Mouse (Mus musculus): ENCODE measurements around the gene Zfp563. TPM values are rescaled to one million over a fixed set of nuclear protein-coding genes. Genes with fewer than 3 reads are reported as not detected.

Zfp563 gene
- polyA plus RNA-seq, 1 experiment from 2014 or later: 30.1 TPM

GRCm38 (mm10) chr17:33139261-33139820 is 50.2 kb downstream of the Zfp563 start, which contains the start of gene Morc2b:
Gene Morc2b (minus strand): TSS chr17:33139683.
- WGBS: 76% methylated on average over 18 of the region's 18 CpGs

More at GRCm38 (mm10) chr17:33139261-33139820, 50.2 kb downstream of the Zfp563 start, which contains the start of gene Morc2b:
- Histone ChIP-seq H3K27me3 (ENCODE audit: control insufficient read depth, insufficient read depth, low read length) (no peaks in the 10 kb centered on the region), H3K36me3 (ENCODE audit: control insufficient read depth, insufficient read depth, low read length) (no peaks in the 10 kb centered on the region), H3K9me3 (ENCODE audit: control insufficient read depth, low read length) (no peaks in the 10 kb centered on the region), H3K4me1 (ENCODE audit: control insufficient read depth, insufficient read depth, low read length) (no peaks in the 10 kb centered on the region), H3K9ac (replicated peaks; ENCODE audit: low read depth, low read length) (no peak within 1 kb of the TSS), H3K27ac (ENCODE audit: low read depth, low read length) (no peak within 1 kb of the TSS), H3K4me2 (ENCODE audit: low read depth, low read length) (no peak within 1 kb of the TSS), H3K4me3 (ENCODE audit: low read depth, low read length) (no peak within 1 kb of the TSS)
- ATAC-seq (ENCODE audit: low read depth): no peak

Other genes with a start within 250 kb of the Zfp563 start
- 9.5 and 11.7 TPM in 2 replicates for gene Zfp870, start 197.7 kb upstream of the Zfp563 start, polyA plus RNA-seq (2014; fragmentation: Nextera tagmentation; extraction: Ambion mirVana)
- not detected in 2 replicates for gene Cyp4f14, start 172.0 kb upstream of the Zfp563 start, polyA plus RNA-seq (2014; fragmentation: Nextera tagmentation; extraction: Ambion mirVana)
- 6.9 and 9.4 TPM in 2 replicates for gene Cyp4f13, start 141.9 kb upstream of the Zfp563 start, polyA plus RNA-seq (2014; fragmentation: Nextera tagmentation; extraction: Ambion mirVana)
- gene Zfp472, start 123.5 kb upstream of the Zfp563 start, polyA plus RNA-seq (2014; fragmentation: Nextera tagmentation; extraction: Ambion mirVana): 7.3 and 9.5 TPM in 2 replicates
- 24.9 and 25.0 TPM in 2 replicates for gene Zfp952, start 96.2 kb upstream of the Zfp563 start, polyA plus RNA-seq (2014; fragmentation: Nextera tagmentation; extraction: Ambion mirVana)
- 33.6 and 34.4 TPM in 2 replicates for gene Zfp763, start 55.9 kb upstream of the Zfp563 start, polyA plus RNA-seq (2014; fragmentation: Nextera tagmentation; extraction: Ambion mirVana)
- not detected in 2 replicates for gene 4921501E09Rik, start 21.3 kb upstream of the Zfp563 start, polyA plus RNA-seq (2014; fragmentation: Nextera tagmentation; extraction: Ambion mirVana)
- gene Morc2b, start 50.4 kb downstream of the Zfp563 start, polyA plus RNA-seq (2014; fragmentation: Nextera tagmentation; extraction: Ambion mirVana): 0.76 and 0.90 TPM in 2 replicates
- 0.12 TPM in 2 replicates for gene Olfr55, start 79.1 kb downstream of the Zfp563 start, polyA plus RNA-seq (2014; fragmentation: Nextera tagmentation; extraction: Ambion mirVana)
- gene Olfr239, start 102.0 kb downstream of the Zfp563 start, polyA plus RNA-seq (2014; fragmentation: Nextera tagmentation; extraction: Ambion mirVana): not detected in 2 replicates
- gene Olfr1564, start 132.4 kb downstream of the Zfp563 start, polyA plus RNA-seq (2014; fragmentation: Nextera tagmentation; extraction: Ambion mirVana): 0.05 and 0.08 TPM in 2 replicates
- gene Zfp955a, start 165.8 kb downstream of the Zfp563 start, polyA plus RNA-seq (2014; fragmentation: Nextera tagmentation; extraction: Ambion mirVana): 27.9 and 28.2 TPM in 2 replicates
- not detected in 2 replicates for gene Olfr63, start 175.4 kb downstream of the Zfp563 start, polyA plus RNA-seq (2014; fragmentation: Nextera tagmentation; extraction: Ambion mirVana)
- 18.5 and 20.3 TPM in 2 replicates for gene Zfp955b, start 200.2 kb downstream of the Zfp563 start, polyA plus RNA-seq (2014; fragmentation: Nextera tagmentation; extraction: Ambion mirVana)

Data from neural tube, embryonic 14.5 days (tissue).